Mouse (Mus musculus) embryonic facial prominence, embryonic 10.5 days (tissue): Measurements from ENCODE around the gene Tmem186. TPM values are rescaled to one million over a fixed set of nuclear protein-coding genes. Genes with fewer than 3 reads are reported as not detected.

ENCODE experiments used
- DNase-seq: peaks from one replicate; pipeline ENCODE4 v3.0.0-alpha.2; 2017; ENCODE audit warnings: low spot score
- H3K27ac ChIP-seq: fragments of 300-500 bp; sonication (generic); replicated peaks from 2 replicates; pipeline ENCODE4 v1.5.1; 2016; ENCODE audit warnings: mild to moderate bottlenecking
- H3K27me3 ChIP-seq: fragments of 300-500 bp; sonication (generic); replicated peaks from 2 replicates; pipeline ENCODE4 v1.6.1; 2016; ENCODE audit warnings: low read depth, mild to moderate bottlenecking; ENCODE audit not compliant: poor library complexity, severe bottlenecking
- H3K36me3 ChIP-seq: fragments of 300-500 bp; sonication (generic); replicated peaks from 2 replicates; pipeline ENCODE4 v1.6.1; 2016; ENCODE audit warnings: mild to moderate bottlenecking, moderate library complexity
- H3K4me1 ChIP-seq: fragments of 300-500 bp; sonication (generic); 2 replicates; pipeline ENCODE4 v1.6.1; 2016
- H3K4me3 ChIP-seq: fragments of 300-500 bp; sonication (generic); 2 replicates; pipeline ENCODE4 v1.5.1; 2016; ENCODE audit warnings: mild to moderate bottlenecking, moderate library complexity
- H3K9me3 ChIP-seq: fragments of 300-500 bp; sonication (generic); 2 replicates; pipeline ENCODE4 v1.6.1; 2016; ENCODE audit warnings: mild to moderate bottlenecking
- WGBS: fragments of 180-500 bp; shearing (Covaris S2); methylation state at CpG from one replicate; pipeline ENCODE4 v1.1.7; 2016; 5-methylcytosine and 5-hydroxymethylcytosine counted together
- polyA plus RNA-seq: library from polyadenylated mRNA; unstranded; fragments of >200 nt; fragmentation: Nextera tagmentation; extraction: Ambion mirVana; gene quantifications from 2 replicates; pipeline ENCODE4 v1.2.1, GENCODE M21; 2016

Gene Tmem186
- polyA plus RNA-seq, 1 experiment from 2014 or later = 25.4 TPM

DNA sequence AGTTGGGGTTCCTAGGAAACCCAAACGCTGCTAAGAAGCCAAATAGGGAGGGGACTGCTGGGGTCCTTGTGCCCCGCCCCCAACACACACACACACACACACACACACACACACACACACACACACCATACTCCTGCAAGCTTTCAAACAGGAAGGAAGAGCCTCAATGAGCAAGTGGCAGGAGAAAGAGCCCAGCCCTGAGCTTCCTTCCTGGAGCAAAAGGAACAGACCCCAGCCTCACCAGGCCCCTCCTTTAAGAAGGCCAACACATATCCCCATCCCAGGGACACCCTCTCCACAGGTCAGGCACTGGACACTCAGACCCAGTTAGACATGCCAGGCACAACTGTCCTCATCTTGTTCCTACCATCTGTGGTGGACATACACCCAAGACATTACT is 25.5 kb upstream of the Tmem186 start:
- peaks cover 97% of the 10 kb centered on the region for H3K36me3 ChIP-seq
- H3K9me3 ChIP-seq = no peaks in the 10 kb centered on the region
- H3K27ac ChIP-seq = no peak overlapping the region
- H3K27me3 ChIP-seq = no peaks in the 10 kb centered on the region
- H3K4me3 ChIP-seq = no peak overlapping the region
- no peak for DNase-seq
- H3K4me1 ChIP-seq = peaks cover 18% of the 10 kb centered on the region
- 88% methylated on average over 2 of the region's 2 CpGs for WGBS

DNA sequence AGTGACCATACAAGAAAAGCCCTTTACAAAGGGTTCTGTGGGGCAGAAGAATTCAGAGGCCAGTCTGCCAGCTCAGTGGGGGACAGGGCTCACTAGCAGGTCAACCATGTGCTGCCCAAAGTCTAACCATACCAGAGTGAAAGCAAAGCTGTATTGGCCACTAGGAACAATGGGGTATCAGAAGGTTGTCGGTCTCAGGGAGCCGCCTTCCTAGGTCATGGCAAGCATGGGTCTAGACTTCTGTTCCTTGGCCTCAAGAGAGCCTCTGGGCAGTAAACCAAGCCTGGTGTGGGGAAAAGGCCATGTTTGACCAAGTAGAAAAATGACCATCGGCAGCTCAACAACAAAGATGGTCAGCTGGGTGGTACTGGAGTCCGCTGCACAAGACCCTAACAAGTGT is 21.3 kb upstream of the Tmem186 start:
- Histone ChIP-seq H3K27ac (no peak overlapping the region), H3K27me3 (no peaks in the 10 kb centered on the region), H3K9me3 (no peaks in the 10 kb centered on the region), H3K4me3 (no peak overlapping the region), H3K36me3 (peaks cover 98% of the 10 kb centered on the region), H3K4me1 (no peaks in the 10 kb centered on the region)
- WGBS = 91% methylated on average over 4 of the region's 4 CpGs
- DNase-seq = no peak

- Histone ChIP-seq H3K27ac (no peak overlapping the region), H3K9me3 (no peaks in the 10 kb centered on the region), H3K27me3 (no peaks in the 10 kb centered on the region), H3K36me3 (peaks cover 98% of the 10 kb centered on the region), H3K4me1 (no peaks in the 10 kb centered on the region), H3K4me3 (no peak overlapping the region)
- 84% methylated on average over 4 of the region's 4 CpGs for WGBS
- no peak for DNase-seq
Measured at GRCm38 (mm10) chr16:8658349-8658748, 20.8 kb upstream of the Tmem186 start.

- Histone ChIP-seq H3K27ac (no peak overlapping the region), H3K36me3 (peaks cover 97% of the 10 kb centered on the region), H3K4me3 (no peak overlapping the region), H3K27me3 (no peaks in the 10 kb centered on the region), H3K4me1 (no peaks in the 10 kb centered on the region), H3K9me3 (no peaks in the 10 kb centered on the region)
- DNase-seq = no peak
- 87% methylated on average over 2 of the region's 2 CpGs for WGBS
Measured at GRCm38 (mm10) chr16:8656256-8656655, 18.7 kb upstream of the Tmem186 start.

DNA sequence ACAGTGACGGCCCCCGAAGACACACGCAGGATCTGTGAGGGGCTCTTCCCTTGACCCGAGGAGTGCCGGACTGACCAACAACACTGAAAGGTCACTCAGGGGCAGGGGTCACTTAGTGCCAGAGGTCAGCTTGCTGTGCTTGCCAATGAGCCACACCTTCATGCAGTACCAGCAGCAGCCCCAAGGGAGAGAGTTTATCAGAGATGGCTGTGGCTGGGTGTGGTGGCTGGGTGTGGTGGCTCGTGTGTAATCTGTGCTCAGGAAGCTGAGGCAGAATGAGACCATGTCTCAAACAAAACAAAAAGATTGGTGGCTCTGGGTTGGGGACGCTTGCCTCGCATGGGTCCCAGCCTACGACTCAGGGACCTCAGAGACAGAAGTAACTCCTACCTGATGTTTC is 18.1 kb upstream of the Tmem186 start:
- Histone ChIP-seq H3K36me3 (peaks cover 97% of the 10 kb centered on the region), H3K4me3 (no peak overlapping the region), H3K27me3 (no peaks in the 10 kb centered on the region), H3K27ac (no peak overlapping the region), H3K4me1 (no peaks in the 10 kb centered on the region), H3K9me3 (no peaks in the 10 kb centered on the region)
- no peak for DNase-seq
- 79% methylated on average over 9 of the region's 9 CpGs for WGBS

GRCm38 (mm10) chr16:8655108-8655507 is 17.6 kb upstream of the Tmem186 start:
- Histone ChIP-seq H3K9me3 (no peaks in the 10 kb centered on the region), H3K4me3 (no peak overlapping the region), H3K36me3 (peaks cover 96% of the 10 kb centered on the region), H3K27ac (no peak overlapping the region), H3K4me1 (no peaks in the 10 kb centered on the region), H3K27me3 (no peaks in the 10 kb centered on the region)
- WGBS = 90% methylated on average over 6 of the region's 6 CpGs
- no peak for DNase-seq

- no peak overlapping the region for H3K4me3 ChIP-seq
Measured at GRCm38 (mm10) chr16:8650007-8650406, 12.5 kb upstream of the Tmem186 start.

GRCm38 (mm10) chr16:8645546-8645945 is 8.0 kb upstream of the Tmem186 start:
- H3K4me3 ChIP-seq = no peak overlapping the region
- H3K9me3 ChIP-seq = no peaks in the 10 kb centered on the region
- no peak overlapping the region for H3K27ac ChIP-seq
- peaks cover 93% of the 10 kb centered on the region for H3K36me3 ChIP-seq
- no peaks in the 10 kb centered on the region for H3K4me1 ChIP-seq
- WGBS = 79% methylated on average over 6 of the region's 6 CpGs
- no peak for DNase-seq
- H3K27me3 ChIP-seq = no peaks in the 10 kb centered on the region

More at GRCm38 (mm10) chr16:8650007-8650406, 12.5 kb upstream of the Tmem186 start:
- Histone ChIP-seq H3K36me3 (peaks cover 97% of the 10 kb centered on the region), H3K4me1 (no peaks in the 10 kb centered on the region), H3K27me3 (no peaks in the 10 kb centered on the region), H3K9me3 (no peaks in the 10 kb centered on the region), H3K27ac (no peak overlapping the region)
- 89% methylated on average over 3 of the region's 3 CpGs for WGBS
- no peak for DNase-seq

DNA sequence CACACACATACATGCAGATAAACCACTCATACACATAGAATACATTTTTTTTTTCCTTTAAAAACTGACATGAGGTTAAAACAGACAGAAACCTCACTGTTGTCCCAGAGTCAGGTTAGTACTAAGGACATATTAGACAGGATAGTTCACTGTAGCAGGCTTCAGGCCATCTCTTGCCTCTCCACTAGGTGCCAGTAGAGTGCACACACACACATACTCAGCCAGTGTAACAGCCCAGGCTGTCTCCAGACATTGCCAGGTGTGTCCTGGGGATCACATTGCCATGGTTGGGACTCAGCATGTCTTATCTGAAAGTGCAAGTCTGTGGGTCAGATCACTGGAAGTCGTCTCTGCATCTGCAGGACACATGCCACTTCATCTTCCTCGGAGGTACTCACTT is 6.3 kb upstream of the Tmem186 start:
- DNase-seq = peak; percentile 37
- Histone ChIP-seq H3K9me3 (no peaks in the 10 kb centered on the region), H3K4me3 (no peak overlapping the region), H3K36me3 (peaks cover 77% of the 10 kb centered on the region), H3K27me3 (no peaks in the 10 kb centered on the region), H3K4me1 (peaks cover 4% of the 10 kb centered on the region; the same call in 1 of the 2 replicates), H3K27ac (no peak overlapping the region)
- 77% methylated on average over 2 of the region's 2 CpGs for WGBS

DNA sequence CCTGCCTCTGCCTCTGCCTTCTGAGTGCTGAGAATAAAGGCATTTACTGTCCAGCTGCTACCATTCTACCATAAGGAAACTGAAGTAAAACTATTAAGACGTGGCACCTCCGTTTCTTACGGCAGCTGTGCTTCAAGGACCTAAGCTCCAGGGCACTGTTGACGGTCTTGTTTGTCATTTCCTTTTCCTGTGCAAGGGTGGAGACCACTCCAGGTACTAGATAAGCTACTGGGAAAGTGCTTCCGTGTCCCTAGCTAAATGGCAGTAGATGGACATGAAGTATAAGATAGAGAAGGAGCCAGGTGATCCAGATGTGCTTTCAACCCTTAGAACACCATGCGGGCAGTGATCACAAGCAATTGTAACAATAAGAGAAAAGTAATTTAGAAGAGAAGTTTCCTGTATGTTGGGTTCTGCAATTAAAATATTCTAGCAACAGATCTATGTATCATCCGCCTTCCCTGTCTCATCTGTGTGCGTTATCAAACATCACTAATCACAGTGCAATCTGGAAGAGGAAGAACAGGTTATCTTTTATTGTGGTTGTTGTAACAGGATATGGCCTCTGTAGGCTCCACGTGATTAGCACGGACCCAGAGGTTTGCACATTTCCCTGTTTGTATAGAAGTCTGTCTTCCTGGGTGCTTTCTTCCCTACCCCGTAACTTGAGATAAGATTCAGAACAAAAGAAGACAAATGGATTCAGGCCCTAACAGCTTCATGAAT is 2.1 kb upstream of the Tmem186 start:
- WGBS = 90% methylated on average over 11 of the region's 11 CpGs
- no peak overlapping the region for H3K27ac ChIP-seq
- H3K4me1 ChIP-seq = peaks cover 24% of the 10 kb centered on the region
- H3K27me3 ChIP-seq = no peaks in the 10 kb centered on the region
- H3K36me3 ChIP-seq = peaks cover 52% of the 10 kb centered on the region
- H3K9me3 ChIP-seq = no peaks in the 10 kb centered on the region
- H3K4me3 ChIP-seq = no peak overlapping the region
- DNase-seq = no peak

GRCm38 (mm10) chr16:8638131-8638530 is 619 bp upstream of the Tmem186 start:
- Histone ChIP-seq H3K36me3 (peaks cover 48% of the 10 kb centered on the region), H3K27me3 (no peaks in the 10 kb centered on the region), H3K9me3 (no peaks in the 10 kb centered on the region), H3K4me1 (peaks cover 24% of the 10 kb centered on the region), H3K27ac (peak overlapping the region; percentile 93), H3K4me3 (peak overlapping the region; percentile 75)
- no peak for DNase-seq
- WGBS = 45% methylated on average over 7 of the region's 7 CpGs

DNA sequence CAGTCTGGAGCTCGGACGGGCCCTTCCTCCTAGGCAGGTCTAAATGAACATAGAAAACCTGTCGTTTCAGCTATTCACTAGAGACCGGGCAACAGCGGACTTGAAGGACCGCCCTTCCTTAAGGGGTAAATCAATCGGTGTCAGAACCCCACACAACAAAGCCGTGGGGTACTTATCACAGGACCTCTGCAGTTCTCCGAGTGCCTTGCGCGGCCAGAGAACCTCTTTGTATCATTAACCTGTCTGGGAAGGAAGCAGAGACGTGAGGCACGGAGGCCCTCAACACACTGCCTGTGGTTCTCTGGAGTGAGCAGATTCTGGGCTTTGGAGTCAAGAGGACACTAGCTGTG is 670 bp downstream of the Tmem186 start:
- peaks cover 24% of the 10 kb centered on the region for H3K4me1 ChIP-seq
- peak overlapping the region; percentile 93 for H3K27ac ChIP-seq
- no peak for DNase-seq
- WGBS = under 1% methylated on average over 13 of the region's 13 CpGs
- H3K27me3 ChIP-seq = no peaks in the 10 kb centered on the region
- no peaks in the 10 kb centered on the region for H3K9me3 ChIP-seq
- H3K4me3 ChIP-seq = peak overlapping the region; percentile 75
- peaks cover 49% of the 10 kb centered on the region for H3K36me3 ChIP-seq

- Histone ChIP-seq H3K27me3 (no peaks in the 10 kb centered on the region), H3K4me3 (no peak overlapping the region), H3K27ac (no peak overlapping the region), H3K9me3 (no peaks in the 10 kb centered on the region), H3K4me1 (peaks cover 12% of the 10 kb centered on the region), H3K36me3 (peaks cover 53% of the 10 kb centered on the region)
- 84% methylated on average over 5 of the region's 5 CpGs for WGBS
- no peak for DNase-seq
Measured at GRCm38 (mm10) chr16:8631428-8631827, 6.1 kb downstream of the Tmem186 start.
